Mouse (Mus musculus) embryonic fibroblast, embryonic 13.5 days (primary cell): ENCODE data around the gene Ecsit.
"Not testable (repeated sequence)": the region's sequence is repeated elsewhere in the genome, so short reads cannot be mapped to it uniquely, and the experiment has no call there.

Experiments used
- CTCF ChIP-seq: IDR thresholded peaks from 2 replicates; pipeline ENCODE4 v1.5.1; 2011; ENCODE audit warnings: mild to moderate bottlenecking, control low read depth, low read length, moderate library complexity, borderline replicate concordance; ENCODE audit not compliant: insufficient read depth
- POLR2A ChIP-seq: IDR thresholded peaks from 2 replicates; pipeline ENCODE4 v1.6.1; 2011; ENCODE audit warnings: low read depth, mild to moderate bottlenecking, control low read depth, low read length, moderate library complexity

DNA sequence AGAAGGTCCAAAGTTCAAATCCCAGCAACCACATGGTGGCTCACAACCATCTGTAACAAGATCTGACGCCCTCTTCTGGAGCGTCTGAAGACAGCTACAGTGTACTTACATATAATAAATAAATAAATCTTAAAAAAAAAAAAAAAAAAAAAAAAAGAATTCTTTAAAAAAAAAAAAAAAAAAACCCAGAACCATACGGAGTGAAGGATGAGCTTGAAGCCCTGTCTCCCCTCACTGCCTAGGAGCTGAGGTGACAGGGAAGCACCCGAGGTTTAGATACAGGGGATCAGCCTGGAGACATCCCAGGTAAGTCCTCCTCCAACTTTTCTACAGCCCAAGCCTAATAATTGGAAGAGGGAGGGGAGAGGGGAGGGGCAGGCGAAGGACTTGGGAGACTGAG lies 9.5 kb downstream of the Ecsit start:
- not testable (repeated sequence) for TF ChIP-seq CTCF, POLR2A
